In the genomic region with DNA sequence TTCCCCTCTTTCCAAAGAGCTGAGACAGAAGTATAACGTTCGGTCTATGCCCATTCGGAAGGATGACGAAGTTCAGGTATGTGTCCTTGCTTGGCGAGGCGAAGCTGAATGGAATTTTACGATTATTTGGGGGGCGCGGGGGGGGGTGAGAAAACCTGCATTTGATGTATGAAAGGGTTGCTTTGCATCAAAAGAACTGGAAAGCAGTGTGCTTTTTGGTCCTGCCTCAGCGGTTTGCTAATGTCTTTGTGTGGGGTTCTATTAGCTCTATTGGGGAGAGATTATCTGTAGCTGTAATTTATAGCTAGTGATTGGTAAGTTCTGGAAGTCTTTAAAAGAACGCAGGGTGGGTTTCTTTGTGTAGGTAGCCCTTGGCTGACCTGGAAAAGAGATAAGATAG, we compare ENCODE assay signal across 9 mouse cellular contexts. TPM values are rescaled to one million over a fixed set of nuclear protein-coding genes. Genes with fewer than 3 reads are reported as not detected.
DNase-seq lines count a peak whose midpoint lies in the region; ATAC-seq and TF ChIP-seq lines count a peak whose summit lies in the region.
"Had no signal": no experiment of that assay in that cellular context is flagged by ENCODE, and none has a peak within 500 bp of the region (broad histone marks: within the 10 kb centered on the region; RNA-seq: fewer than 3 reads in every experiment).

No protein-coding gene starts in this region.

- TF ChIP-seq POLR2A in thymus, adult 2 months (IDR thresholded peaks at IDR 0.05; ENCODE audit: control insufficient read depth, extremely low read depth, insufficient read depth, low read length, poor library complexity): no peak

- no peaks in the 10 kb centered on the region for H3K9me3 ChIP-seq in liver, embryonic 13.5 days (replicated peaks)

- 8% methylated on average over 11 of the region's 11 CpGs for WGBS in thymus, adult 2 months
- WGBS in liver, embryonic 13.5 days (ENCODE audit: insufficient replicate concordance): under 1% methylated on average over 11 of the region's 11 CpGs

- ATAC-seq in liver, embryonic 13.5 days (ENCODE audit: low read depth): no peak

- H3K4me3 ChIP-seq in gastrocnemius, adult 2 months: peak overlapping the region; percentile 80
- peak overlapping the region; percentile 78 for H3K4me3 ChIP-seq in thymus, adult 2 months (ENCODE audit: control insufficient read depth, insufficient read depth, low read length)
- H3K4me3 ChIP-seq in liver, embryonic 13.5 days (replicated peaks): peak overlapping the region; percentile 95

- peak overlapping the region; percentile 93 for H3K27ac ChIP-seq in gastrocnemius, adult 2 months
- H3K27ac ChIP-seq in thymus, adult 2 months (ENCODE audit: control insufficient read depth, insufficient read depth, low read length): no peak overlapping the region
- H3K27ac ChIP-seq in liver, embryonic 13.5 days: peak overlapping the region; percentile 87

- H3K27me3 ChIP-seq in thymus, adult 2 months (ENCODE audit: control insufficient read depth, insufficient read depth, low read length): no peaks in the 10 kb centered on the region
- H3K27me3 ChIP-seq in liver, embryonic 13.5 days: peaks cover 3% of the 10 kb centered on the region; the same call in 1 of the 2 replicates

- no peak for TF ChIP-seq CTCF in gastrocnemius, adult 2 months (IDR thresholded peaks at IDR 0.05)
- TF ChIP-seq CTCF in thymus, adult 2 months (IDR thresholded peaks at IDR 0.05; ENCODE audit: borderline replicate concordance, control insufficient read depth, extremely low read depth, insufficient read depth, low read length, poor library complexity): no peak

- peaks cover 42% of the 10 kb centered on the region for H3K36me3 ChIP-seq in thymus, adult 2 months (ENCODE audit: control insufficient read depth, insufficient read depth, low read length)
- peaks cover 47% of the 10 kb centered on the region for H3K36me3 ChIP-seq in liver, embryonic 13.5 days

- H3K4me1 ChIP-seq in thymus, adult 2 months (replicated peaks; ENCODE audit: control insufficient read depth, insufficient read depth, low read length): peaks cover 8% of the 10 kb centered on the region
- H3K4me1 ChIP-seq in liver, embryonic 13.5 days (replicated peaks): peaks cover 58% of the 10 kb centered on the region

- no peak for DNase-seq in gastrocnemius, adult 2 months
- DNase-seq in gastrocnemius, postnatal 4 days (ENCODE audit: low spot score in 2 of 2): no peak
- no peak for DNase-seq in thymus, adult 2 months
- no peak for DNase-seq in thymus, adult 18-20 months
- no peak for DNase-seq in liver, embryonic 13.5 days
- no peak for DNase-seq in adrenal gland, postnatal 36 days
- DNase-seq in urinary bladder, adult 2 months (ENCODE audit: low spot score): no peak
- no peak for DNase-seq in urinary bladder, postnatal 36 days (ENCODE audit: low spot score in 2 of 2)
- DNase-seq: lung, adult 2 months had no signal

- peak overlapping the region; percentile 82 for H3K4me2 ChIP-seq in liver, embryonic 13.5 days

- intact Hi-C loops in gastrocnemius, adult 2 months (cut with DNase I): loop anchor here (5.0 kb wide), 1 partner anchor 135 kb away; no protein-coding TSS in a partner anchor

- peak overlapping the region; percentile 97 for H3K9ac ChIP-seq in liver, embryonic 13.5 days

RNA-seq across cellular contexts. Expression of a gene that starts 1.0 kb away (rescaled TPM):
- 100 to 1,000 TPM; 606 to 729 TPM for total RNA-seq in gastrocnemius, adult 2 months (2021)
- 1,000 to 10,000 TPM; 1,219 to 1,338 TPM for total RNA-seq in gastrocnemius, postnatal 4 days (2021)
- polyA plus RNA-seq in thymus, adult 2 months (2012; rRNA removed): 869 and 1,133 TPM in 2 replicates
- polyA plus RNA-seq in liver, embryonic 13.5 days (2015; fragmentation: Nextera tagmentation; extraction: Ambion mirVana): 881 and 895 TPM in 2 replicates
- 1,000 to 10,000 TPM; 1,232 to 1,254 TPM for total RNA-seq in adrenal gland, postnatal 36 days (2021)
- 3,701 and 3,960 TPM in 2 replicates for polyA plus RNA-seq in urinary bladder, adult 2 months (2012; rRNA removed)

RNA-seq across cellular contexts. Expression of a gene that starts 14.0 kb away (rescaled TPM):
- not detected for total RNA-seq in gastrocnemius, adult 2 months (2021)
- under 1 TPM in 1 of 2 experiments, not detected in 1; 0.07 TPM for total RNA-seq in gastrocnemius, postnatal 4 days (2021)
- 0.04 TPM in 1 of 2 replicates, not detected in the other for polyA plus RNA-seq in thymus, adult 2 months (2012; rRNA removed)
- polyA plus RNA-seq in liver, embryonic 13.5 days (2015; fragmentation: Nextera tagmentation; extraction: Ambion mirVana): 0.08 and 0.09 TPM in 2 replicates
- total RNA-seq in adrenal gland, postnatal 36 days (2021): under 1 TPM in 1 of 2 experiments, not detected in 1; 0.13 TPM
- polyA plus RNA-seq in urinary bladder, adult 2 months (2012; rRNA removed): 0.01 TPM in 1 of 2 replicates, not detected in the other

RNA-seq across cellular contexts. Expression of a gene that starts 24.5 kb away (rescaled TPM):
- total RNA-seq in gastrocnemius, adult 2 months (2021): not detected
- not detected for total RNA-seq in gastrocnemius, postnatal 4 days (2021)
- 0.24 TPM in 1 of 2 replicates, not detected in the other for polyA plus RNA-seq in thymus, adult 2 months (2012; rRNA removed)
- not detected in 2 replicates for polyA plus RNA-seq in liver, embryonic 13.5 days (2015; fragmentation: Nextera tagmentation; extraction: Ambion mirVana)
- under 1 TPM in 1 of 2 experiments, not detected in 1; 0.46 TPM for total RNA-seq in adrenal gland, postnatal 36 days (2021)
- polyA plus RNA-seq in urinary bladder, adult 2 months (2012; rRNA removed): not detected in 2 replicates

RNA-seq across cellular contexts. Expression of a gene that starts 30.7 kb away (rescaled TPM):
- total RNA-seq in gastrocnemius, adult 2 months (2021): 10 to 100 TPM; 82.3 to 82.4 TPM
- total RNA-seq in gastrocnemius, postnatal 4 days (2021): 10 to 100 TPM; 76.4 to 86.4 TPM
- polyA plus RNA-seq in thymus, adult 2 months (2012; rRNA removed): 51.3 and 57.0 TPM in 2 replicates
- 35.5 and 40.0 TPM in 2 replicates for polyA plus RNA-seq in liver, embryonic 13.5 days (2015; fragmentation: Nextera tagmentation; extraction: Ambion mirVana)
- total RNA-seq in adrenal gland, postnatal 36 days (2021): 10 to 100 TPM; 58.4 to 81.8 TPM
- polyA plus RNA-seq in urinary bladder, adult 2 months (2012; rRNA removed): 68.6 and 78.7 TPM in 2 replicates

RNA-seq across cellular contexts. Expression of a gene that starts 54.9 kb away (rescaled TPM):
- 1 to 10 TPM; 5.9 to 9.7 TPM for total RNA-seq in gastrocnemius, adult 2 months (2021)
- total RNA-seq in gastrocnemius, postnatal 4 days (2021): 10 to 100 TPM; 16.9 to 19.0 TPM
- 8.5 and 14.9 TPM in 2 replicates for polyA plus RNA-seq in thymus, adult 2 months (2012; rRNA removed)
- polyA plus RNA-seq in liver, embryonic 13.5 days (2015; fragmentation: Nextera tagmentation; extraction: Ambion mirVana): 1.4 and 1.5 TPM in 2 replicates
- 10 to 100 TPM; 14.8 to 19.9 TPM for total RNA-seq in adrenal gland, postnatal 36 days (2021)
- polyA plus RNA-seq in urinary bladder, adult 2 months (2012; rRNA removed): 7.9 and 10.6 TPM in 2 replicates
